Mouse (Mus musculus): ENCODE measurements around the gene Rsc1a1. TPM values are rescaled to one million over a fixed set of nuclear protein-coding genes. Genes with fewer than 3 reads are reported as not detected.

Gene Rsc1a1
- polyA plus RNA-seq, 1 experiment from 2014 or later: 0.51 TPM

GRCm38 (mm10) chr4:141720761-141721523, 35.5 kb upstream of the Rsc1a1 start:
- Histone ChIP-seq H3K4me1 (replicated peaks) (peaks cover 28% of the 10 kb centered on the region), H3K9ac (no peak overlapping the region), H3K4me2 (peak overlapping the region; percentile 72), H3K27me3 (no peaks in the 10 kb centered on the region), H3K4me3 (no peak overlapping the region), H3K27ac (replicated peaks) (no peak overlapping the region), H3K9me3 (no peaks in the 10 kb centered on the region), H3K36me3 (no peaks in the 10 kb centered on the region)
- WGBS: 85% methylated on average over 6 of the region's 6 CpGs
- no peak for ATAC-seq (ENCODE audit: low FRiP score, low read depth)

GRCm38 (mm10) chr4:141719304-141719703, 33.9 kb upstream of the Rsc1a1 start:
- WGBS: 90% methylated on average over 1 of the region's 1 CpGs
- no peak for ATAC-seq (ENCODE audit: low FRiP score, low read depth)
- Histone ChIP-seq H3K27ac (replicated peaks) (no peak overlapping the region), H3K27me3 (no peaks in the 10 kb centered on the region), H3K9me3 (no peaks in the 10 kb centered on the region), H3K36me3 (no peaks in the 10 kb centered on the region), H3K4me2 (no peak overlapping the region), H3K4me1 (replicated peaks) (peaks cover 28% of the 10 kb centered on the region), H3K4me3 (no peak overlapping the region), H3K9ac (no peak overlapping the region)

- Histone ChIP-seq H3K9ac (no peak overlapping the region), H3K4me1 (replicated peaks) (peaks cover 24% of the 10 kb centered on the region), H3K27ac (replicated peaks) (no peak overlapping the region), H3K4me2 (no peak overlapping the region), H3K27me3 (no peaks in the 10 kb centered on the region), H3K9me3 (no peaks in the 10 kb centered on the region), H3K4me3 (no peak overlapping the region), H3K36me3 (peaks cover 8% of the 10 kb centered on the region)
- 84% methylated on average over 4 of the region's 4 CpGs for whole genome bisulfite sequencing
- no peak for ATAC-seq (ENCODE audit: low FRiP score, low read depth)
These were observed 32.2 kb upstream of the Rsc1a1 start for GRCm38 (mm10) chr4:141717633-141718032.

- WGBS: 92% methylated on average over 2 of the region's 2 CpGs
- no peak for ATAC-seq (ENCODE audit: low FRiP score, low read depth)
- Histone ChIP-seq H3K36me3 (peaks cover 18% of the 10 kb centered on the region), H3K9me3 (no peaks in the 10 kb centered on the region), H3K27ac (replicated peaks) (no peak overlapping the region), H3K27me3 (no peaks in the 10 kb centered on the region), H3K4me2 (no peak overlapping the region), H3K4me3 (no peak overlapping the region), H3K4me1 (replicated peaks) (peaks cover 6% of the 10 kb centered on the region), H3K9ac (no peak overlapping the region)
These were observed 29.6 kb upstream of the Rsc1a1 start for GRCm38 (mm10) chr4:141715027-141715426.

GRCm38 (mm10) chr4:141713598-141714142, 28.3 kb upstream of the Rsc1a1 start:
- no peak for ATAC-seq (ENCODE audit: low FRiP score, low read depth)
- no peaks in the 10 kb centered on the region for H3K9me3 ChIP-seq
- H3K4me3 ChIP-seq: no peak overlapping the region
- 87% methylated on average over 5 of the region's 5 CpGs for WGBS
- no peak overlapping the region for H3K9ac ChIP-seq
- peaks cover 25% of the 10 kb centered on the region for H3K36me3 ChIP-seq
- H3K27ac ChIP-seq (replicated peaks): no peak overlapping the region
- no peaks in the 10 kb centered on the region for H3K27me3 ChIP-seq
- H3K4me2 ChIP-seq: no peak overlapping the region
- H3K4me1 ChIP-seq (replicated peaks): no peaks in the 10 kb centered on the region; the same call in 1 of the 2 replicates

GRCm38 (mm10) chr4:141711250-141711649, 25.9 kb upstream of the Rsc1a1 start:
- Histone ChIP-seq H3K4me2 (no peak overlapping the region), H3K9ac (no peak overlapping the region), H3K9me3 (no peaks in the 10 kb centered on the region), H3K36me3 (peaks cover 47% of the 10 kb centered on the region), H3K4me1 (replicated peaks) (no peaks in the 10 kb centered on the region; the same call in 1 of the 2 replicates), H3K27ac (replicated peaks) (no peak overlapping the region), H3K27me3 (no peaks in the 10 kb centered on the region), H3K4me3 (no peak overlapping the region)
- 100% methylated on average over 1 of the region's 1 CpGs for WGBS
- ATAC-seq (ENCODE audit: low FRiP score, low read depth): no peak

GRCm38 (mm10) chr4:141708971-141709370, 23.6 kb upstream of the Rsc1a1 start:
- ATAC-seq (ENCODE audit: low FRiP score, low read depth): no peak
- Histone ChIP-seq H3K9me3 (no peaks in the 10 kb centered on the region), H3K27me3 (no peaks in the 10 kb centered on the region), H3K4me3 (no peak overlapping the region), H3K4me2 (no peak overlapping the region), H3K4me1 (replicated peaks) (no peaks in the 10 kb centered on the region), H3K36me3 (peaks cover 66% of the 10 kb centered on the region), H3K9ac (no peak overlapping the region), H3K27ac (replicated peaks) (no peak overlapping the region)
- WGBS: 99% methylated on average over 2 of the region's 2 CpGs

- H3K4me1 ChIP-seq (replicated peaks): no peaks in the 10 kb centered on the region
- WGBS: 94% methylated on average over 7 of the region's 7 CpGs
- H3K4me3 ChIP-seq: no peak overlapping the region
- no peak for ATAC-seq (ENCODE audit: low FRiP score, low read depth)
- H3K27me3 ChIP-seq: no peaks in the 10 kb centered on the region
- no peak overlapping the region for H3K9ac ChIP-seq
- peaks cover 71% of the 10 kb centered on the region for H3K36me3 ChIP-seq
- no peak overlapping the region for H3K27ac ChIP-seq (replicated peaks)
- H3K9me3 ChIP-seq: no peaks in the 10 kb centered on the region
- no peak overlapping the region for H3K4me2 ChIP-seq
These were observed 22.6 kb upstream of the Rsc1a1 start for GRCm38 (mm10) chr4:141708005-141708404.

- no peaks in the 10 kb centered on the region for H3K27me3 ChIP-seq
- H3K27ac ChIP-seq (replicated peaks): no peak overlapping the region
- peaks cover 72% of the 10 kb centered on the region for H3K36me3 ChIP-seq
- no peak overlapping the region for H3K4me2 ChIP-seq
- no peak overlapping the region for H3K4me3 ChIP-seq
- no peaks in the 10 kb centered on the region for H3K4me1 ChIP-seq (replicated peaks)
- no peak overlapping the region for H3K9ac ChIP-seq
- whole genome bisulfite sequencing: 72% methylated on average over 4 of the region's 4 CpGs
- no peaks in the 10 kb centered on the region for H3K9me3 ChIP-seq
- ATAC-seq (ENCODE audit: low FRiP score, low read depth): peak; percentile 73; the same call in 1 of the 2 replicates
These were observed 19.9 kb upstream of the Rsc1a1 start for GRCm38 (mm10) chr4:141705331-141705730.

GRCm38 (mm10) chr4:141704625-141705024, 19.2 kb upstream of the Rsc1a1 start:
- ATAC-seq (ENCODE audit: low FRiP score, low read depth): no peak
- Histone ChIP-seq H3K4me1 (replicated peaks) (no peaks in the 10 kb centered on the region), H3K9me3 (no peaks in the 10 kb centered on the region), H3K27ac (replicated peaks) (no peak overlapping the region), H3K4me2 (no peak overlapping the region), H3K4me3 (no peak overlapping the region), H3K9ac (no peak overlapping the region), H3K27me3 (no peaks in the 10 kb centered on the region), H3K36me3 (peaks cover 77% of the 10 kb centered on the region)
- 90% methylated on average over 2 of the region's 2 CpGs for whole genome bisulfite sequencing

- H3K27me3 ChIP-seq: no peaks in the 10 kb centered on the region
- peaks cover 61% of the 10 kb centered on the region for H3K36me3 ChIP-seq
- H3K27ac ChIP-seq (replicated peaks): no peak overlapping the region
- no peak overlapping the region for H3K4me2 ChIP-seq
- H3K4me3 ChIP-seq: no peak overlapping the region
- WGBS: 87% methylated on average over 8 of the region's 8 CpGs
- no peaks in the 10 kb centered on the region for H3K4me1 ChIP-seq (replicated peaks)
- no peak for ATAC-seq (ENCODE audit: low FRiP score, low read depth)
- H3K9me3 ChIP-seq: no peaks in the 10 kb centered on the region
- H3K9ac ChIP-seq: no peak overlapping the region
These were observed 9.3 kb upstream of the Rsc1a1 start for GRCm38 (mm10) chr4:141694719-141695118.

- Histone ChIP-seq H3K4me2 (no peak overlapping the region), H3K27me3 (no peaks in the 10 kb centered on the region), H3K27ac (replicated peaks) (no peak overlapping the region), H3K9ac (no peak overlapping the region), H3K36me3 (peaks cover 57% of the 10 kb centered on the region), H3K4me1 (replicated peaks) (no peaks in the 10 kb centered on the region), H3K4me3 (no peak overlapping the region), H3K9me3 (no peaks in the 10 kb centered on the region)
- WGBS: 95% methylated on average over 8 of the region's 8 CpGs
- no peak for ATAC-seq (ENCODE audit: low FRiP score, low read depth)
These were observed 3.1 kb upstream of the Rsc1a1 start for GRCm38 (mm10) chr4:141688505-141688904.

Data from hindbrain, embryonic 15.5 days (tissue).